Mouse (Mus musculus) liver, embryonic 14.5 days (tissue): ENCODE data around the gene Wdr74.

Experiments used
- CTCF ChIP-seq: IDR thresholded peaks from 2 replicates; pipeline ENCODE4 v1.5.1; 2016; ENCODE audit warnings: antibody characterized with exemption, low read depth, control low read depth
- EP300 ChIP-seq: IDR thresholded peaks from 2 replicates; pipeline ENCODE4 v1.6.1; 2016; ENCODE audit warnings: antibody characterized with exemption, low read depth

GRCm38 (mm10) chr19:8725081-8725613 is 10.5 kb upstream of the Wdr74 start:
- no peak for TF ChIP-seq CTCF
- TF ChIP-seq EP300, result no peak
